Mouse (Mus musculus): ENCODE results near the gene Myo7a.

GRCm38 (mm10) chr7:98077453-98077852, 41.9 kb downstream of the Myo7a start:
- TF ChIP-seq CTCF (IDR thresholded peaks at IDR 0.05; ENCODE audit: low read depth) (no peak), EP300 (IDR thresholded peaks at IDR 0.05; ENCODE audit: low read depth) (no peak)

Data from heart, postnatal 0 days (tissue).